Mouse (Mus musculus): ENCODE measurements around the gene Wipf3.

The Wipf3 gene

DNA sequence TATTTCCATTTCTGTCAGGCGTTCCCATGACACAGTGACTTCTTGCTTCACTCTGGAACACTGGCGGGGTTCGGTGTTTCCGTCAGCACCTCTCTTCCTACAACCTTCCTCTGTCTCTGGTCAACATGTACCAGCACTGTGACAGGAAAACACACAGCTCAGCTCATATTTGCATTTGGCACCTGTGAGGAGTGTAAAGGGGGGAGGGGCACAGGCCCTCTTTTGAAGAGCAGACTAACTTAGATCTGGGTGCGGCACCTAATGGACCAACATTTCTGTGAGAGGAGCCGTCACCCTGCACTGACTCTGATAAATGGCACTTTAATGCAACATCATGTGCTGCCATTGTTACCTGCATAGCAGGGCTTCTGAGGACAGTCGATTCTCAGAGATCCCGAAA is 4.2 kb upstream of the Wipf3 start:
- ChIA-PET POLR2A (interaction anchor here in 1 of 4 experiments (1.4 kb wide), 1 partner anchor 61 kb away, joined by 4 read pairs; no protein-coding TSS in a partner anchor), CTCF (interaction anchor here in 1 of 4 experiments (1.1 kb wide), 1 partner anchor 82 kb away, joined by 3 read pairs; no protein-coding TSS in a partner anchor)

DNA sequence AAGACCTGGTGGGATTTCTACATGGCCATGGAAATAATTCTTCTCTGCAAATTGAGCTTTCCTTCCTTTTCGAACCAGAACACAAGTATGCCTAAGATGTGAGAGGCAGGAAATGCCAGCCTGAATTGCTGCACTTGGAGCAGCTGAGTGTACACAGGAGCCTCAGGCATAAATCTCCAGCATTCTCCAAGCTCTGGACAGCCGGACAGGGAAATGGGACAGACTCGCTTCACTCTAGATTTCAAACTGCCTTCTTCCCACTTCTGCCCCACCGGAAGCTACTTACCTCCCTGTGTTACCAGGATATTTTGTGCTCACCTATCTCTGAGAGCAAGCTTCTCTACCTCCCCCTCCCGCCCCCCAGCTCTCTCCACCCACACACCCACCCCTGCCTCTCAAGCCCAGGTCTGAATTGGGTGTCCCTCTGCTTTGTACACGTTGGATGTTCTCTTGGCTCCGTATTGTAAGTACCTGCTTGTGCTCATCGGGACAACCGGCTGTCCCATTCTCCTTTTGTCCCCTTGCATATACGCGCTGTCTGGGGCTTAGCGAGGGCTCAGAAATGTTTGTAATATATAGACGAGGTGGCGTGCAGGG is 455 bp upstream of the Wipf3 start:
- CTCF ChIA-PET, result interaction anchor here in 3 of 4 experiments (0.5 to 1.0 kb wide), 3 partner anchors 23 to 383 kb away, joined by 3 to 5 read pairs (median 3); no protein-coding TSS in a partner anchor
- POLR2A ChIA-PET, result interaction anchor here in 1 of 4 experiments (2.3 kb wide), 1 partner anchor 11 kb away, joined by 6 read pairs; no protein-coding TSS in a partner anchor

DNA sequence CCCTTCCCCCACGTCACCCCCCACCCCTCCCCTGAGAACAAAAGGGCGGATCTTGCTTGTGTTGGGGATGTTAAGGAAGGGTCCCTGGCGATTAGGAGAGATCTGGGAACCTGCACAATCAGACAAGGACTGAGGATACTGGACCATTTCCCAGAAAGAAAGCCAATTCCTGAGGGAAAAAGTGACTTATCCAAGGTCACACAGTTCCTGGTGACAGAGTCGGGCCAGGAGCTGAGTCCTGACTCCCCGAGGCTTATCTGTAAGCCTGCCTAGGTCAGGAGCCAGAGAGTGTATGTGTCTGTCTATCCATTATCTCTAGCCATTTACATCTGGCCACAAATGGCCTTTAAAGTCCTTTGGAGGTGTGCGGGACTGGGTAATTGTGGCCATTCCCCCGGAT is 818 bp downstream of the Wipf3 start:
- POLR2A ChIA-PET, result interaction anchor here in 1 of 4 experiments (0.6 to 2.3 kb wide), 2 partner anchors 13 to 386 kb away, joined by 3 to 6 read pairs; no protein-coding TSS in a partner anchor
- CTCF ChIA-PET, result interaction anchor here in 3 of 4 experiments (0.5 to 1.0 kb wide), 5 partner anchors 29 to 364 kb away, joined by 3 to 5 read pairs (median 5); no protein-coding TSS in a partner anchor

DNA sequence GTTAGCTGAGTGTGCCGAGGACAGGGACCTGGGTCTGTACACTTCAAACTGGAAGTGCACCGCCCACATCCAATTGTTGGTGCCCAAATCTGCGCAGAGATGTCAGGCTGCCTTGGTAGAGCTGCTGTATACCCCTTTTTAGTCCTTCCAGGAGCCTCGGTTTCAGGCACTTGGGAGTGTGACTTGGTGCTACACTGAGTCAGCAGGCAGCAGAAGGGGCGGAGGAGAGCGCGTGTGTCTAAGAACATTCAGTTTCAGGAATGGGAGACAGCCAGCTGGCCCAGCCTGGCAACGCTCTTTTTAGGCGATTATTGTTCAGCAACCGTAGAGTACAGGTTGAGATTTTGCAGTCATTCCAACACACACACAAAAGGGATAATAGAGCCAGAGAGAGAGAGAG is 2.4 kb downstream of the Wipf3 start:
- ChIA-PET CTCF (interaction anchor here in 1 of 4 experiments (0.8 kb wide), 1 partner anchor 40 kb away, joined by 4 read pairs; no protein-coding TSS in a partner anchor), POLR2A (no interaction called here)

DNA sequence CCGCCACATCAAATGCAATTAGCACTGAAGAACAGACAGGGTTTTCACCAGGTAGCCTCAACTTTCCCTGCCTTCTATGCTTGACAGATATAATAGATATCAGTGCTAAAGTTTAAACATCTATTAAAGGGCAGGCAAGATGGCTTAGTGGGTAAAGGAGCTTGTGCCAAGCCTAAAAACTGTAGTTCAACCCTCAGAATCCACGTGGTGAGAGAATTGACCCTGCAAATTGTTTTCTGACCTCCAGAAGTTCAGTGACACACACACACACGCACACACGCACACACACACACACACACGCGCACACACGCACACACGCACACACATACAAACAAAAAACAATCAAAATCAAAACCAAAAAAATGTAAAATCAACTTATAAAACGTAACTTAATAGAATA is 2.8 kb downstream of the Wipf3 start:
- ChIA-PET POLR2A (no interaction called here), CTCF (interaction anchor here in 1 of 4 experiments (0.8 kb wide), 1 partner anchor 40 kb away, joined by 4 read pairs; no protein-coding TSS in a partner anchor)

DNA sequence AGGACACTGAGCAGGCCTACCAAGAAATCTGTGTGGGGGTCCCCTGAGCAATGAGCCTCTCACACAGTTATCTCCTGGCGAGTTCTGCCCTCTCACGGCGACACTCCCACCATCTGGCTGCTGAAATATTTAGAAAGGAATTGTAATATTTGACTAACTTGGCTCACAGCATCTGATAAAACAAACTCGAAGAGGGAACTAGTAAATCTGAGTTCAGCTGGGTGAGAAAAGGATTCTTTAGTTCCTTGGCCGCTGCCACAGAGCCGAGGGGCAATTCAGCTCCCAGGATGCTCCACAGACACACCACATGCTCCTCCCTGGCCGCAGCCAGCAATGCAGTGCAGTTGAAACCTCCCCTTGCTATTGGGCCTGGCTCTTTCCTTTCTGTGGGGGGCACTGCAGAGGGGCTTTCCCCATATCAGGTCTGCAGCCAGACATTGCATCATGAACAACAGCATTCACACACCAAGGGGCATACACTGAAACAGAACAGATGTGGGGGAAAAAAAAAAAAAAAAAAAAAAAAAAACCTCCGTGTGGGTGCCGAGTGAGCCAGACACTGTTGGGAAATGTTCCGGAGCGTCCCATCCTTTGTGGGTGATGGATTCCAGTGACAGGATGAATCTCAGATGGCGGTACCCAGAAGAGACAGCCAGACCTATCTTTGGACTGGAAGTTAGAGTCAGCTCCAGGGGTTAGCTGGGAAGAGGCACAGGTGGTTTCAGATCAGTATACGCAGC is 3.6 kb downstream of the Wipf3 start:
- CTCF ChIA-PET, result interaction anchor here in 1 of 4 experiments (0.7 kb wide), 1 partner anchor 926 kb away, joined by 3 read pairs; no protein-coding TSS in a partner anchor

DNA sequence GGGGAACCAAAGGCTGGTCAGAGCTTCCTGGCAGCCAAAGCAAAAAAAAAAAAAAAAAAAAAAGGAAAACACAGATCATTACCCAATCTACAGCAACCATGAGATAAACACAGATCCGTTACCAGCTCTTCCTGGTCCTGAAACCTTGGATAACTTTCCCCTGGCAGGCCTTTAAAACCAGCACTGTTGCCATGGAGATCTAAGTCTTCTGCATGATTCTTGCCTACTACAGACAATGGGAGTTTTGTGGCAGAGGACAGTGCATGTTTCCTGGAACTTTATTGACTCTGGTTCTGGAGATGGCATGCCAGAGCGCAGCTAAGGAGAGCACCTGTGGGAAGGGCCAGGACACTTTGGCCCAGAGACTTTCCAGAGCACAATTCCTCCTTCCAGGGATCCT is 4.8 kb downstream of the Wipf3 start:
- ChIA-PET CTCF (interaction anchor here in 1 of 4 experiments (0.6 kb wide), 1 partner anchor 96 kb away, joined by 3 read pairs; no protein-coding TSS in a partner anchor), POLR2A (no interaction called here)

More for the DNA sequence above, 3.6 kb downstream of the Wipf3 start:
- POLR2A ChIA-PET, result no interaction called here

DNA sequence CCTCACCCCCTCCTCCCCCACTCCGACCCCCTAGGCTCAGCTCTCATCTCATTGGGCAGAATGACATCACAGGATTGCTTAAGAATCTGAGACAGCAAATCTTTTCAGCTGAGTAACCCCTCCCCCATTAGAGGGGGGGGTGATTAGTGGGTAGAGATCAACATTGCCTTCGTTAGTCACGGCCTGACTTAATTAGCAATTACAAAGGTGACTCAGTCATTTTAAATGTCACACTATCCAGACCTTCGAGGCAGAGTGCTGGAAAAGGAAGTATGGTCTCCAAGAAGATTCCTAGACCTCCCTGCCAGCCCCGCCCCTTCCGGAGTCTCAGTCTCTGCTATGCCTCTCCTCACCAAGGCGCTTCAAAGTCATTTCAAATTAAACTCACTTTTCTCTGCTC is 6.3 kb downstream of the Wipf3 start:
- CTCF ChIA-PET, result interaction anchor here in 1 of 4 experiments (0.6 kb wide), 1 partner anchor 440 kb away, joined by 3 read pairs; no protein-coding TSS in a partner anchor

DNA sequence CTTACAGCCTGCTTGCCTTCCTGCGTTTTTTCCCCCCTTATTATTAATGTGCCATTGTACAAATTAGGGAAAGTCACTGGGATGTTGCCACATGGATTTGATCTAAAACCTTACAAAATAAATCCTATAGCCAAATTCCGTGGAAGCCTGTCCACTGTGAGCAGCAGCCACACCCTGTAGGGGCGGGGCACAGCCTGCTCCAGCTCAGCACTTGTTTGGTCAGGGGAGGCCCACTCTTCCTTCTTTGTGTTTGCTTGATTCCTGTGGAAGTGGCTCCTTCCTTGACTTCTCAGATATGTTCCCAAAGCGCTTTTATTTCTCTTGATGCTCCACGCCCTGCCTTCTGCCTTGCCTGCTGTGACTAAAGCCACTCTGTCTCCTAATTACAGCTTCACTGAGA is 6.9 kb downstream of the Wipf3 start:
- ChIA-PET POLR2A (no interaction called here), CTCF (no interaction called here)

More for the DNA sequence above, 6.3 kb downstream of the Wipf3 start:
- POLR2A ChIA-PET, result interaction anchor here in 2 of 4 experiments (0.6 to 0.8 kb wide), 4 partner anchors 10 to 207 kb away, joined by 3 to 8 read pairs (median 4); no protein-coding TSS in a partner anchor

DNA sequence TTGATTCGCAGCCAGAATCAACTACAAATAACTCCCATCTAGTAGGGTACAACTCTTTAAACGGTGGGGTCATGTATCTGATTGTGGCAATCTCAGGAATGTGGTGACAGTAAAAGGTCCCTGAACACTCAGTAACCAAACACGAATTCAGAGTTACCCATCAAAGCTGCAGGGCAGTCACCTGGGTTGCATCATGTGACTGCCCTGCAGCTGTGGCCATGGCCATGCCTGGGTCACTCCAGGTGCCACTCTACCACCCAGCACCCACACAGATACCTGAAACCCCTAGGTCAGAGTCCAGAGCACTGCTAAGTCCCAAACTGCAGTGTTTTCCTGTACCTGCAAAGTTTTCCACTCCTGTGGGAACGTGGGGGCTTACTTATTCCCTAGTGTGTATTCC is 9.1 kb downstream of the Wipf3 start:
- ChIA-PET POLR2A (no interaction called here), CTCF (no interaction called here)

DNA sequence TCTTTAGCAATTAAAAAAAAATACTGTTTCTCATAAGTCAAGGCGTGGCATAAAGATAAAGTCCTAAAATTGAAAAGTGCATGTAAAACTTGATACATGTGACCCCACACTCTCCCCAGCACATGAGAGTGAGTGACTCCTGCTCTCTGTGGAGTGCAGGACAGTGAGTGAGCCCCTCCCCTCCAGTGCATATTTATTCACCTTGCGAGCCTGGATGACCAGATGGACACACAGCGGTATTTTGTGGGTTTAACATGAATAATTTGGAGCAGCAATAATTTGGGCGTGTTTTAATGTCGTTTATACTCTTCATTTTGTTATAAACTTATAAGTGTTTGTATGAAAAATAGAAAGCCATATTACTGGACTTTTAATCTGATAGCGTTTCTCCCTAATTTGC is 11.3 kb downstream of the Wipf3 start:
- ChIA-PET CTCF (interaction anchor here in 1 of 4 experiments (0.6 kb wide), 2 partner anchors 9 to 366 kb away, joined by 3 read pairs; no protein-coding TSS in a partner anchor), POLR2A (no interaction called here)

DNA sequence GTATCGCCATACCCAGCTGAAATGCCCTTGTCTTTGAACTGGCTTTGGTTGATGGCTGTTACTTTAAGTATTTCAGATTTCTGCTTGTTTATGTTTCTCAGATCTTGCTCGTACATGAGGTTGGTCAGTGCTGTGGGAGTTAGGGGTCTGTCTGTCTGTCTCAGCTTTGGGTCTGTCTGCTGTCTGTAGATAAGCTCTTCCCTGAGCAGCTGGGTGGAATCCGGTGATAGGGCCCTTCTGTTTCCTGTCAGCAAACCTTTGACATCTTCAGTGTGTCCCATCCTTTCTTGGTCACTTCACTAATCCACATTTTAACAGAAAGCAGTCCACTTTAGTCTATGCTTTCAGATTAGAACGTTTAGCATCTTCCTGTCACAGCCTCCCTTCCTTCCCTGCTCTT is 14.3 kb downstream of the Wipf3 start:
- POLR2A ChIA-PET, result no interaction called here
- CTCF ChIA-PET, result interaction anchor here in 1 of 4 experiments (1.1 kb wide), 1 partner anchor 51 kb away, joined by 3 read pairs; no protein-coding TSS in a partner anchor

DNA sequence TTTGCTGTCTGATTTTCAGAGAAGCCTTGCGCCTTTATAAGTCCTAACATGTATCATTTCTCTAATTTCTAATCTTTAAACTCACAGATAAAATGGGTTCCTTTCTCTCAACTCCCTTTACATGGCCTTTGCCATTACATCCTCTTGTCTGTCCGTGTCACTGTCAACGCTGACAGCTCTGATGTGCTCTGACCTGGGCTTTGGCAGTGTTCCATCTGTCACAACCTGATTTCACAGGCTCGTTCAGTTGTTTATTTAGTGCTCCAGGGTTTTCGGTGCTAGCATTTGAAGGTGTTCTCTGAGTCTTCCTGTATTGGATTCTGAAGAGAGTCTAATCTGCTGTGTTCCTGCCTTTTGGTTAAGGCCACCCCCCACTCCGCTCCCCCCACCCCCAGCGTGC is 14.7 kb downstream of the Wipf3 start:
- ChIA-PET POLR2A (no interaction called here), CTCF (interaction anchor here in 1 of 4 experiments (1.1 kb wide), 1 partner anchor 52 kb away, joined by 3 read pairs; no protein-coding TSS in a partner anchor)

DNA sequence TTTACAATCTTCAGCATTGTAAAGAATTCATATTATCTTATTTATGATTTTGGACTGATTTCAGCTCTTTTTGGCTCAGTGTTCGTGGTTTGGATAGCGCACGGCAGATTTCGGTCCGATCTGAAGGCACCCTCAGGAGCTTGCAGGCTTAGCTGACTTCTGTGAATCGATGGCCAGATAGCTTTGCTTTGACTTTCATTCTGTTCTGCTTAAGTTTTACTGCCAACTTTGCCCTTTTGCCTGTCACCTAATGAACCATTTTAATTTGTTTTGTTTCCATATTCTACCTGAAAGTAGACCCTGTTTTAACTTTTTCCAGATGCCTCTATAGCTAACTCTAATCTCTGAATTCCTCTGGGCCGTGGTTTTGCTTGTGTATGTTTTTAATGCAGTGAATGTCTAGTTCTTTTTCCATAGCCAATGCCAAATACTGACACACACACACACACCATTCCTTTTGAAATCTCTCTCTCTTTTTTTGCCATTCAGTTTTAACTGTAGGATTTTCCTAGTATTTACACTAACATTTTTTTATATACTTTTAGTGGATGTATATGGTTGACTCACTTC is 15.9 kb downstream of the Wipf3 start:
- POLR2A ChIA-PET, result interaction anchor here in 2 of 4 experiments (0.6 kb wide), 2 partner anchors 10 to 503 kb away, joined by 3 to 8 read pairs; no protein-coding TSS in a partner anchor

DNA sequence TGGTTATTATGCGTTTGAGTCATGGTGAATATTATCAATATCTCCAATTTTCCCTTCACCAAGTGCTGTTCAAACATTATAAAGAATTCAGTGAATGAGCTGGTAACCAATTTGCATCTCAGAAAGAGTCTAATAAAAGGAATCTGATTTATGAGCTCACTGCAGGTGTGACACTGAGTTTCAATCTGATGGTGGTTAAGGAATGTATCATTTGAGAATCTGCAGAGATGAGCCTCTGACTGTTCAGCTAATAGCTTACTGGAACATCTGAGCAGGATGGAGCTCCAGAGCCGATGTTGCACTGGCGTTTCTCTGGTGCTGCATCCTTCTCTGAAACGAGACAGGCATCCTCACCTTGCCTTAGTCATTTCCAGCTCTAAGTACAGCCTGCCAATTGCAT is 17.9 kb downstream of the Wipf3 start:
- ChIA-PET CTCF (interaction anchor here in 1 of 4 experiments (1.2 kb wide), 1 partner anchor 38 kb away, joined by 3 read pairs; no protein-coding TSS in a partner anchor), POLR2A (interaction anchor here in 2 of 4 experiments (0.6 to 0.9 kb wide), 2 partner anchors 10 to 60 kb away, joined by 3 read pairs; no protein-coding TSS in a partner anchor)

More for the DNA sequence above, 15.9 kb downstream of the Wipf3 start:
- CTCF ChIA-PET, result interaction anchor here in 2 of 4 experiments (0.5 to 0.6 kb wide), 2 partner anchors 573 to 871 kb away, joined by 3 to 12 read pairs; no protein-coding TSS in a partner anchor

DNA sequence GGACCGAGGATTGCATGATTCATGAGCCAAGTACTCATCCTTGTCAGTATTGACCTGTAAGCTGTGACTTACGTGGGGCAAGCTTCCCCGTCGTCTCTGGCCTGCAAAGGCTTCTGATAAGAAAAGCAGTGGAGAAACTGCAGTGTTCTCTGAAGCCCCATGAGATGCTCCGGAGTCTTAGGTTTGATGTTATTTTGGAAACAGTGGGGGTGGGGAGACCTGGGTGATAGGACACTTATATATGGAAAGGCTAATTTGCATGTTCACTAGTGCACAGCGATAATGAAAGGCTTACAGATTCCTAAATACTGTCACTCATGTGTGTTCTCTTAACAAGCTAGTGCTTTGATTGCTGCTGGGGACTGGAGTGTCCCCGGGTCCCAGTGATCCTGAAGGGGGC is 30.3 kb downstream of the Wipf3 start:
- ChIA-PET CTCF (interaction anchor here in 1 of 4 experiments (0.7 kb wide), 1 partner anchor 18 kb away, joined by 3 read pairs; no protein-coding TSS in a partner anchor), POLR2A (interaction anchor here in 1 of 4 experiments (0.5 to 1.4 kb wide), 2 partner anchors 47 to 130 kb away, joined by 3 to 4 read pairs; no protein-coding TSS in a partner anchor)

DNA sequence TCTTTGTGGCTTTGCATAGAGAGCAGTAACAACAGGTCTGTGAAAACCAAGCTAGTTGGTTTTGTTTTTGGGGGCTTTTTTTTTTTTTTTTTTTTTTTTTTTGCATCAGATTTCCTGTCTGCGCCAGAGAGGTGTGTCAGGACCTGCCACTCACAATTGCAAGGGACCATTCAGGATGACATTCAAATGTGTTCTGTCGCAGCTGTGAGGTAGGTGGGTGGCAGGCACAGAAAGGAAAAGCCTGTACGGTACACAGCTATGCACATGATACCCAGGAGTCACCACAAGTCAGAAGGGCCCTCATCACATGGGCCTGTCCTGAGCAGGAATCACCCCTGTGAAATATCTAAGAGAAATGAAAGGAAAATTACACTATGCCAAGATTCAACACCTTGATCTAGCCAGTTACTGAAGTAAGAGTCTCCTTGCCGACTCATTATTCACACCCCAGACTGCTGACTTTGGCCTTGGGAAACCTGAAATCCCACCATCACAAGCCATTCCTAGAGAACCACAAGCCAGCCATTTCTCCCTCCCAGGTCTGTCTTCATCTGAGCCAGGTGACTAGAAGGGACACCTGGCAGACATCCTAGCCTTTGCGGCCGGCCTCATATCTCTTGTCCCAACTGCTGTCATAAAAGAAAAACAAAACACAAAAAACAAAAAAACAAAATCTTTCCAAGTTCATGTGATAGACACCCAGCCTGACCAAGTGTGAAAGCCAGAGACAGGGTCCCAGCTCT is 30.9 kb downstream of the Wipf3 start:
- POLR2A ChIA-PET, result interaction anchor here in 1 of 4 experiments (0.5 to 1.4 kb wide), 2 partner anchors 47 to 131 kb away, joined by 3 to 4 read pairs; no protein-coding TSS in a partner anchor

More for the DNA sequence above, 30.9 kb downstream of the Wipf3 start:
- CTCF ChIA-PET, result interaction anchor here in 1 of 4 experiments (0.7 kb wide), 1 partner anchor 19 kb away, joined by 3 read pairs; no protein-coding TSS in a partner anchor
